8 mouse cellular contexts compared by ENCODE assay signal in the genomic region with DNA sequence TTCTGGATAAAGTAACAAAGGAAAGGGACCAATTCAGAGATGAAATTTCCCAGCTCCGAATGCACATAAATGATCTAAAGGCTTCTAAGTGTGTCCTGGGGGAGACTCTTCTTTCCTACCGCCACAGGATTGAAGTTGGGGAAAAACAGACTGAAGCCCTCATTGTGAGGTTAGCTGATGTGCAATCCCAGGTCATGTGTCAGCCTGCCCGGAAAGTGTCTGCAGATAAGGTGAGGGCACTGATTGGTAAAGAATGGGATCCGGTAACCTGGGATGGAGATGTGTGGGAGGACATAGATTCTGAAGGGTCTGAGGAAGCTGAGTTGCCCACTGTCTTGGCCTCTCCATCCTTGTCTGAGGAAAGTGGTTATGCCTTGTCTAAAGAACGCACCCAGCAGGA. TPM values are rescaled to one million over a fixed set of nuclear protein-coding genes. Genes with fewer than 3 reads are reported as not detected.
A peak's percentile ranks its signal among the peaks of the same experiment; 100 is the strongest.
DNase-seq lines count a peak whose midpoint lies in the region; ATAC-seq and TF ChIP-seq lines count a peak whose summit lies in the region.

No protein-coding gene starts in this region.

- DNase-seq in cerebellum, adult 2 months: no peak
- no peak for DNase-seq in cerebellum, postnatal 25 days
- DNase-seq in cerebellum, postnatal 10 days: no peak
- no peak for DNase-seq in layer of hippocampus, adult 18-20 months (ENCODE audit: low spot score in 2 of 2)

- ATAC-seq in heart, embryonic 15.5 days (replicated peaks; ENCODE audit: insufficient number of reproducible peaks, insufficient read depth, low FRiP score, low read depth): no peak
- ATAC-seq in megakaryocyte progenitor cell, adult 5-6 weeks (replicated peaks; ENCODE audit: poor library complexity): peak; percentile 11; the same call in 1 of the 2 replicates
- no peak for ATAC-seq in inflammation-experienced regulatory T-cells, adult 6 months

- peak overlapping the region; percentile 82 for H3K4me2 ChIP-seq in heart, embryonic 15.5 days

- TF ChIP-seq CTCF in cerebellum, adult 2 months (IDR thresholded peaks at IDR 0.05; ENCODE audit: borderline replicate concordance, insufficient read depth, low read depth, low read length): no peak
- no peak for TF ChIP-seq CTCF in E14TG2a.4 (conservative IDR thresholded peaks at IDR 0.05; ENCODE audit: low read length)

- 7% methylated on average over 5 of the region's 5 CpGs for WGBS in cerebellum, adult 2 months
- 10% methylated on average over 5 of the region's 5 CpGs for WGBS in heart, embryonic 15.5 days

- peaks cover 22% of the 10 kb centered on the region for H3K36me3 ChIP-seq in E14TG2a.4 (ENCODE audit: insufficient read depth, low read length)
- H3K36me3 ChIP-seq in heart, embryonic 15.5 days: peaks cover 38% of the 10 kb centered on the region

- no peaks in the 10 kb centered on the region; the same call in 1 of the 2 replicates for H3K4me1 ChIP-seq in cerebellum, adult 2 months (ENCODE audit: control insufficient read depth, insufficient read depth, low read length)
- no peaks in the 10 kb centered on the region for H3K4me1 ChIP-seq in E14TG2a.4 (replicated peaks; ENCODE audit: low read depth, low read length)
- peaks cover 25% of the 10 kb centered on the region for H3K4me1 ChIP-seq in heart, embryonic 15.5 days (replicated peaks)

- peak overlapping the region; percentile 90 for H3K4me3 ChIP-seq in cerebellum, adult 2 months (replicated peaks; ENCODE audit: insufficient read depth, low read depth, low read length)
- 0 out of 2 replicates have a peak overlapping the region, but pooled peaks have one; percentile 74 for H3K4me3 ChIP-seq in E14TG2a.4 (replicated peaks; ENCODE audit: low read length)
- H3K4me3 ChIP-seq in heart, embryonic 15.5 days: peak overlapping the region; percentile 65

- no peak for TF ChIP-seq POLR2A in cerebellum, adult 2 months (IDR thresholded peaks at IDR 0.05; ENCODE audit: borderline replicate concordance, insufficient read depth, low read length)

- peaks cover 58% of the 10 kb centered on the region for H3K9me3 ChIP-seq in E14TG2a.4 (ENCODE audit: low read length)
- H3K9me3 ChIP-seq in heart, embryonic 15.5 days (replicated peaks): no peaks in the 10 kb centered on the region

- no peaks in the 10 kb centered on the region for H3K27me3 ChIP-seq in cerebellum, adult 2 months (ENCODE audit: control insufficient read depth, insufficient read depth, low read length)
- H3K27me3 ChIP-seq in E14TG2a.4 (ENCODE audit: insufficient read depth, low read length): no peaks in the 10 kb centered on the region
- H3K27me3 ChIP-seq in heart, embryonic 15.5 days: no peaks in the 10 kb centered on the region

- no peak overlapping the region for H3K27ac ChIP-seq in cerebellum, adult 2 months (ENCODE audit: insufficient read depth, low read length)
- H3K27ac ChIP-seq in heart, embryonic 15.5 days: peak overlapping the region; percentile 72

- peak overlapping the region; percentile 65 for H3K9ac ChIP-seq in heart, embryonic 15.5 days

RNA-seq across cellular contexts. Expression of a gene that starts 0.5 kb away (rescaled TPM):
- polyA plus RNA-seq in cerebellum, adult 2 months (2012; rRNA removed): 8.6 and 8.7 TPM in 2 replicates
- polyA plus RNA-seq in heart, embryonic 15.5 days (2015; fragmentation: Nextera tagmentation; extraction: Ambion mirVana): 10.0 and 10.2 TPM in 2 replicates
- total RNA-seq in megakaryocyte progenitor cell, adult 5-6 weeks (2015): 4.2 and 5.3 TPM in 2 replicates
- 13.4 and 15.9 TPM in 2 replicates for total RNA-seq in megakaryocyte progenitor cell, adult 5-6 weeks (2017)
- polyA plus RNA-seq in inflammation-experienced regulatory T-cells, adult 6 months (2017; shearing (Covaris generic)): 1 to 10 TPM; 4.0 to 8.1 (median 4.5) TPM
- 10 to 100 TPM in 1 of 2 experiments, 1 to 10 TPM in 1; 8.9 to 11.0 TPM for total RNA-seq in layer of hippocampus, adult 18-20 months (2021)

RNA-seq across cellular contexts. Expression of a gene that starts 0.6 kb away (rescaled TPM):
- polyA plus RNA-seq in cerebellum, adult 2 months (2012; rRNA removed): 58.6 and 59.9 TPM in 2 replicates
- polyA plus RNA-seq in heart, embryonic 15.5 days (2015; fragmentation: Nextera tagmentation; extraction: Ambion mirVana): 24.1 and 33.0 TPM in 2 replicates
- total RNA-seq in megakaryocyte progenitor cell, adult 5-6 weeks (2015): 34.1 and 40.2 TPM in 2 replicates
- total RNA-seq in megakaryocyte progenitor cell, adult 5-6 weeks (2017): 43.6 and 50.4 TPM in 2 replicates
- 100 to 1,000 TPM in 1 of 3 experiments, 10 to 100 TPM in 2; 59.0 to 116 (median 71.4) TPM for polyA plus RNA-seq in inflammation-experienced regulatory T-cells, adult 6 months (2017; shearing (Covaris generic))
- total RNA-seq in layer of hippocampus, adult 18-20 months (2021): 10 to 100 TPM; 19.7 to 20.2 TPM

RNA-seq across cellular contexts. Expression of a gene that starts 21.1 kb away (rescaled TPM):
- polyA plus RNA-seq in cerebellum, adult 2 months (2012; rRNA removed): 11.2 and 11.3 TPM in 2 replicates
- 3.4 and 4.0 TPM in 2 replicates for polyA plus RNA-seq in heart, embryonic 15.5 days (2015; fragmentation: Nextera tagmentation; extraction: Ambion mirVana)
- 8.3 and 9.5 TPM in 2 replicates for total RNA-seq in megakaryocyte progenitor cell, adult 5-6 weeks (2015)
- total RNA-seq in megakaryocyte progenitor cell, adult 5-6 weeks (2017): 6.1 and 8.6 TPM in 2 replicates
- polyA plus RNA-seq in inflammation-experienced regulatory T-cells, adult 6 months (2017; shearing (Covaris generic)): 10 to 100 TPM in 1 of 3 experiments, 1 to 10 TPM in 2; 5.5 to 10.0 (median 7.5) TPM
- total RNA-seq in layer of hippocampus, adult 18-20 months (2021): 10 to 100 TPM; 18.5 to 19.8 TPM

RNA-seq across cellular contexts. Expression of a gene that starts 35.3 kb away (rescaled TPM):
- polyA plus RNA-seq in cerebellum, adult 2 months (2012; rRNA removed): 112 and 113 TPM in 2 replicates
- polyA plus RNA-seq in heart, embryonic 15.5 days (2015; fragmentation: Nextera tagmentation; extraction: Ambion mirVana): 141 and 144 TPM in 2 replicates
- total RNA-seq in megakaryocyte progenitor cell, adult 5-6 weeks (2015): 24.3 and 25.0 TPM in 2 replicates
- total RNA-seq in megakaryocyte progenitor cell, adult 5-6 weeks (2017): 29.1 and 33.6 TPM in 2 replicates
- 10 to 100 TPM; 20.5 to 25.5 (median 21.2) TPM for polyA plus RNA-seq in inflammation-experienced regulatory T-cells, adult 6 months (2017; shearing (Covaris generic))
- 100 to 1,000 TPM; 204 to 206 TPM for total RNA-seq in layer of hippocampus, adult 18-20 months (2021)

RNA-seq across cellular contexts. Expression of a gene that starts 59.6 kb away (rescaled TPM):
- 3.2 and 3.5 TPM in 2 replicates for polyA plus RNA-seq in cerebellum, adult 2 months (2012; rRNA removed)
- polyA plus RNA-seq in heart, embryonic 15.5 days (2015; fragmentation: Nextera tagmentation; extraction: Ambion mirVana): 8.4 and 9.0 TPM in 2 replicates
- 51.5 and 60.9 TPM in 2 replicates for total RNA-seq in megakaryocyte progenitor cell, adult 5-6 weeks (2015)
- 26.6 and 29.0 TPM in 2 replicates for total RNA-seq in megakaryocyte progenitor cell, adult 5-6 weeks (2017)
- 10 to 100 TPM; 18.6 to 25.6 (median 23.7) TPM for polyA plus RNA-seq in inflammation-experienced regulatory T-cells, adult 6 months (2017; shearing (Covaris generic))
- 1 to 10 TPM; 1.8 to 3.0 TPM for total RNA-seq in layer of hippocampus, adult 18-20 months (2021)
